Mouse (Mus musculus) R1 (cell line): ENCODE data around the gene Gm26657.

ENCODE experiments used
- DNase-seq: peaks from one replicate; pipeline ENCODE4 v3.0.0-alpha.2; 2018; ENCODE audit warnings: low read depth, low spot score

Gene Gm26657

DNA sequence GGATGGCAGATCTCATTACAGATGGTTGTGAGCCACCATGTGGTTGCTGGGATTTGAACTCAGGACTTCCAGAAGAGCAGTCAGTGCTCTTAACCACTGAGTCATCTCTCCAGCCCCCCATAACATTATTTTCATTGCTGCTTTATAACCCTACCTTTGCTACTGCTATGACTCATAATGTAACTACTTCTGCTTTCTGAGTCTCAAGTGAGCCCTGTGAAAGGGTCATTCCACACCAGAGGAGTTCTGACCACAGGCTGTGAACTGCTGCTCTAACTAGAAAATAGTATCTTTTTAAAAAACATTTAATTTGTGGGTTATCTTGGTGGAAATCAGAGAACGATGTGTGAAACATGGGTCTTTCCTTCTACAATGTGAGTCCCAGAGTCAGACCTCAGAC is 17.8 kb downstream of the Gm26657 start:
- no peak for DNase-seq

DNA sequence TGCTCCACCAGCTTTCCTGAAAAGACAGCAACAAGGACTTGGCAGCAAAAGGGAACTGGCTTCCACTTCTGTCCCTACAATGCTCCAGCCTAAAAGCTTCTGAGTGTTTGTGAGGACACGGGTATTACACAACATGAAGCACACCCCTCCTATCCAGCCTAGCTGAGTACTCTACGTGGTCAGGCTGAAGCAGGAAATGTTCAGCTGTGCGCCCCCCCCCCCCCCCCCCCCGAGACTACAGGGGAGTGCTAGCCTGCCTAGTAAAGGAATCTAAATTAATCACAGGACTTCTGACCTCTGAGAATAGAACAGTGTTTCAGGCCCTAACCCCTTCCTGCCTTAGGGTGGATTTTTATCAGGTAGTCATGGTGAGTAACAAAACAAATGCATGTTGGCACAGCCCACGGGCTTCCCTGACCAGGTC is 28.0 kb downstream of the Gm26657 start:
- no peak for DNase-seq

GRCm38 (mm10) chr4:56768913-56769312 is 29.0 kb downstream of the Gm26657 start:
- DNase-seq: no peak

DNA sequence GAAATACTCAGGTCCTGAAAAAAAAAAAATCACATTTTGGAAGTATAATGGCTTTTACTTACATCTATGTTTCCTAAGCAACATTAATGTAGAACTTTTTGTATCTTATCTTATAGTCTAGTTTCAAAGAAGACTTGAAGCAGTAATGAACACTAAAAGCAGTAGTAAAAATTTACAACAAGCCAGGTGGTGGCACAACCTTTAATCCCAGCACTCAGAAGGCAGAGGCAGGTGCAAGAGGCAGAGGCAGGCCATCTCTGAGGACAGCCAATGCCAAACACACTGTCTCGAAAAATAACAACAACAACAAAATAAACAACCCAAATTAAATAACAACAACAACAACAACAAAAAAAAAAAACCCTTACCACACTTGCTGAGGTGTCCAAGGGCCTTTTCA is 31.2 kb downstream of the Gm26657 start:
- no peak for DNase-seq
